Mouse (Mus musculus) MEL (cell line): ENCODE results near the gene Nmrk2.

Experiments
- BHLHE40 ChIP-seq: IDR thresholded peaks from 2 replicates; pipeline ENCODE4 v1.6.1; 2012; ENCODE audit warnings: low read depth, mild to moderate bottlenecking, inconsistent platforms, low read length, improper control_type of control experiment, borderline replicate concordance
- CHD1 ChIP-seq: IDR thresholded peaks from 2 replicates; pipeline ENCODE4 v1.6.1; 2012; ENCODE audit warnings: low read depth, mild to moderate bottlenecking, inconsistent platforms, low read length, improper control_type of control experiment
- CHD2 ChIP-seq: IDR thresholded peaks from 2 replicates; pipeline ENCODE4 v1.6.1; 2011; ENCODE audit warnings: low read length, improper control_type of control experiment
- CTCF ChIP-seq, 3 experiments: IDR thresholded peaks in 2 of 3; conservative IDR thresholded peaks in 1 of 3; 2 replicates each; pipeline ENCODE4 v1.5.1; 2011 to 2012; ENCODE audit warnings: low read length in 3 of 3, low read depth in 2 of 3, mild to moderate bottlenecking in 2 of 3, improper control_type of control experiment in 1 of 3, inconsistent platforms in 1 of 3, mixed read lengths in 1 of 3, moderate library complexity in 1 of 3; ENCODE audit not compliant: control insufficient read depth in 1 of 3, insufficient read depth in 1 of 3, poor library complexity in 1 of 3, severe bottlenecking in 1 of 3
- E2F4 ChIP-seq: IDR thresholded peaks from 2 replicates; pipeline ENCODE4 v1.6.1; 2011; ENCODE audit warnings: low read depth, low read length, improper control_type of control experiment, borderline replicate concordance
- EP300 ChIP-seq, 2 experiments: IDR thresholded peaks; 2 replicates each; pipeline ENCODE4 v1.6.1; 2011; ENCODE audit warnings: improper control_type of control experiment in 2 of 2, low read length in 2 of 2, low read depth in 1 of 2, mild to moderate bottlenecking in 1 of 2
- GATA1 ChIP-seq: IDR thresholded peaks from 2 replicates; pipeline ENCODE4 v1.6.1; 2011; ENCODE audit warnings: low read depth, low read length, improper control_type of control experiment
- MAFK ChIP-seq: IDR thresholded peaks from 2 replicates; pipeline ENCODE4 v1.6.1; 2011; ENCODE audit warnings: low read depth, mild to moderate bottlenecking, low read length, improper control_type of control experiment, borderline replicate concordance
- MAZ ChIP-seq: IDR thresholded peaks from 2 replicates; pipeline ENCODE4 v1.6.1; 2012; ENCODE audit warnings: low read depth, mild to moderate bottlenecking, inconsistent platforms, low read length, improper control_type of control experiment
- MEF2A ChIP-seq: IDR thresholded peaks from 2 replicates; pipeline ENCODE4 v1.6.1; 2014; ENCODE audit warnings: low read depth, mild to moderate bottlenecking, inconsistent platforms, low read length, improper control_type of control experiment; ENCODE audit not compliant: poor library complexity, insufficient replicate concordance, severe bottlenecking; ENCODE audit errors: extremely low read depth
- POLR2A ChIP-seq, 2 experiments: IDR thresholded peaks; 2 replicates each; pipeline ENCODE4 v1.6.1; 2011 to 2012; ENCODE audit warnings: low read length in 2 of 2, mild to moderate bottlenecking in 2 of 2, control low read depth in 1 of 2, improper control_type of control experiment in 1 of 2, low read depth in 1 of 2, moderate library complexity in 1 of 2; ENCODE audit not compliant: control insufficient read depth in 1 of 2, insufficient read depth in 1 of 2, poor library complexity in 1 of 2
- ZC3H11A ChIP-seq: IDR thresholded peaks from 2 replicates; pipeline ENCODE4 v1.6.1; 2012; ENCODE audit warnings: low read depth, mild to moderate bottlenecking, inconsistent platforms, low read length, improper control_type of control experiment
- ZKSCAN1 ChIP-seq: IDR thresholded peaks from 2 replicates; pipeline ENCODE4 v1.6.1; 2012; ENCODE audit warnings: low read depth, mild to moderate bottlenecking, inconsistent platforms, low read length, improper control_type of control experiment, moderate library complexity

GRCm38 (mm10) chr10:81183805-81184204, 18.0 kb downstream of the Nmrk2 start, which contains the start of gene 4930442H23Rik:
- TF ChIP-seq BHLHE40 (no peak), CTCF (IDR thresholded peaks at IDR 0.05 in 2 of 3, conservative IDR thresholded peaks at IDR 0.05 in 1 of 3; ENCODE audit: control insufficient read depth in 1 of 3, insufficient read depth in 1 of 3, low read depth in 2 of 3, low read length in 3 of 3, poor library complexity in 1 of 3, severe bottlenecking in 1 of 3) (no peak), MAFK (no peak), GATA1 (no peak), POLR2A (IDR thresholded peaks at IDR 0.05; ENCODE audit: control insufficient read depth in 1 of 2, insufficient read depth in 1 of 2, low read depth in 1 of 2, low read length in 2 of 2, poor library complexity in 1 of 2) (no peak), ZKSCAN1 (no peak), ZC3H11A (no peak), MEF2A (no peak), MAZ (no peak), CHD1 (no peak), E2F4 (no peak), EP300 (IDR thresholded peaks at IDR 0.05; ENCODE audit: low read depth in 1 of 2, low read length in 2 of 2) (no peak), CHD2 (no peak)
